Mouse (Mus musculus) adipose tissue, adult 10 weeks (tissue): Measurements from ENCODE around the gene Vmn2r98. TPM values are rescaled to one million over a fixed set of nuclear protein-coding genes. Genes with fewer than 3 reads are reported as not detected.

Experiments
- polyA plus RNA-seq: library from polyadenylated mRNA; stranded (reverse); fragments of 350-450 nt; fragmentation: Illumina TruSeq; extraction: RNeasy Lipid Tissue Mini Kit (QIAGEN cat#74804); gene quantifications from one replicate; pipeline ENCODE4 v1.2.3, GENCODE M21; 2014; ENCODE audit warnings: low read depth, low replicate concordance

The Vmn2r98 gene
- not detected for polyA plus RNA-seq

DNA sequence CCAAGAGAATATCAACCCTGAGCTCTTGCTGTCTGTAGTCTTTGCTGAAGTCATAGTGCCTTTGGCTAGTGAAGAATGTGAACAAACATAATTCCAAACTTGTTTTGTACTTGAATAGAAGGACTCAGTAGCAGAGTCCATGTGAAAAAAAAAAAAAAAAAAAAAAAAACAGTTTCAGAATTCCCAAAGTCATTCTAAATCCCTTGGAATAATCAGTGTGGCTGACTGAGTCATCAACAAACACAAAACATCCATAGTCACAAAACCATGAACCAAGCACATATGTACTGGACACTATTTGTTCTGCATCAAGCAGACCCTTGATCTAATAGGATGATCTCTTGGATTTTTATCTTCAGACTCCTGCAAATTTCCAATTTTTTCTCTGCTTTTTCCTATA lies at the start of gene Vmn2r98:
TSS of gene Vmn2r98 (plus strand) at position 301 of the 400 bp plus-strand sequence.

Other genes with a start within 250 kb of the Vmn2r98 start
- not detected for gene Vmn2r97, start 139.2 kb upstream of the Vmn2r98 start, polyA plus RNA-seq